Mouse (Mus musculus): ENCODE results near the gene Gria2. TPM values are rescaled to one million over a fixed set of nuclear protein-coding genes. Genes with fewer than 3 reads are reported as not detected.

Gene Gria2
- total and polyA plus RNA-seq, 3 experiments, result 0.11 TPM; not detected in 2

DNA sequence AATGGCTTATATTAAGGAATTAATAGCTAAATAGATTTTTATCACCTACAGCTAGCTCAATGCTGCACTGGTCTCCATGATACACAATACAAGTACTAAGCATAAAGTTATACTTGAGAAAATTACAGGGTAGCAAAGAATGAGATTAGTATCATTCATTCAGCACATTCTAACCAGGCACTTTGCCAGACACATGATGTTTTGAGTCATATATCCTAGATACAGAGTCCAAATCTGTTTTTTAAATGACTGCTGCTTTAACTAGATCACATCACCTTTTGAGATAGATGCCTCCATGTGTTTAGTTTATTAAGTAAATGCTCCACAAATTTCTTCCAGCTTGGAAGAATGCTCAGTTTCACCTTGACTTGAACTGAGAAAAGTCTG, 21.5 kb downstream of the Gria2 start:
- ATAC-seq (ENCODE audit: extremely low read depth, insufficient number of reproducible peaks, low FRiP score, poor library complexity, severe bottlenecking), result no peak
- Histone ChIP-seq H3K36me3 (replicated peaks) (no peaks in the 10 kb centered on the region), H3K4me1 (ENCODE audit: insufficient read depth, low read depth, low read length) (no peaks in the 10 kb centered on the region), H3K4me3 (ENCODE audit: low read depth, low read length) (no peak overlapping the region), H3K9me3 (replicated peaks) (no peaks in the 10 kb centered on the region), H3K27me3 (ENCODE audit: insufficient read depth, low read length) (no peaks in the 10 kb centered on the region)
- TF ChIP-seq CTCF (IDR thresholded peaks at IDR 0.05; ENCODE audit: low read depth, low read length), result no peak
- TF ChIP-seq GATA2 (IDR thresholded peaks at IDR 0.05; ENCODE audit: borderline replicate concordance, low read depth, low read length), result no peak
- no peak for TF ChIP-seq POLR2AphosphoS5 (IDR thresholded peaks at IDR 0.05; ENCODE audit: insufficient replicate concordance, low read depth, low read length)
- TF ChIP-seq TAL1 (conservative IDR thresholded peaks at IDR 0.05; ENCODE audit: low read depth, low read length), result no peak
- no peak for TF ChIP-seq GATA1 (IDR thresholded peaks at IDR 0.05; ENCODE audit: borderline replicate concordance, low read length)
- no peak for DNase-seq (ENCODE audit: low spot score)

DNA sequence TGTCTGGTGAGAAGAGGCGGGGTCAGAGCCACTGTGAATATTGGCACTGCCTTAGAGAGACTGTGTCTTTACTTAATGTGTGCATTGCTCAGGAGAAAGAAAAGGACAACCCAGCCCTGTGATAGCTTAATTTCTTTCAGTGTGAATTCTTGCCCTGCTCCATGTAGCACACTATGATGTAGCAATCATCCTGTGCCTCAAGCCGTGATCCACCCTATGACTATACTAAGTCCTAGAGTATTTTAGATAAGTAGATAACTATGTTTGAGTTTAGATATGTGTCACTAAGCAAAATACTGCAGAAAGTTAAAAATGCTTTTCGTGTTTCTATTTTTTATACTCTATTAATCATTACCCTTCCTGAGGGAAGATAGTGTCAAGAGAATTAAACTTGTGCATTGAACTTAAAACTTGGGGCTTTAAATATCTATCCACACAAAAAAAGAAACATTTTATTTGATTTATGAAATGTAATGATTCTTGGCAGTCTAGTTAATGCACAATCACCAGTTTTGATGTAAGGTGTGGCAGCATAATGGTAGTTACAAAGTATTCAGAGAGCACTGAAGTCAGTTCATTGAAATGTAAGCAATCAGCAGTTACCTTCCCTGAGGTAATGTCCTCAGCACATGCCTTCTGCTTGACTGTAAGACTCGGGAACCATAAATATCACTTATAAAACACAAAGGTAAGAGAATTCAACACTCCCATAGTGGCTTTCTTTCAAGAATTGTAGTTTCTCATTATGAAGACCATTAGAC, 22.1 kb downstream of the Gria2 start:
- no peak for TF ChIP-seq GATA1 (IDR thresholded peaks at IDR 0.05; ENCODE audit: borderline replicate concordance, low read length)
- no peak for TF ChIP-seq POLR2AphosphoS5 (IDR thresholded peaks at IDR 0.05; ENCODE audit: insufficient replicate concordance, low read depth, low read length)
- no peak for TF ChIP-seq TAL1 (conservative IDR thresholded peaks at IDR 0.05; ENCODE audit: low read depth, low read length)
- no peak for TF ChIP-seq GATA2 (IDR thresholded peaks at IDR 0.05; ENCODE audit: borderline replicate concordance, low read depth, low read length)
- TF ChIP-seq CTCF (IDR thresholded peaks at IDR 0.05; ENCODE audit: low read depth, low read length), result no peak
- Histone ChIP-seq H3K4me3 (ENCODE audit: low read depth, low read length) (no peak overlapping the region), H3K36me3 (replicated peaks) (no peaks in the 10 kb centered on the region), H3K4me1 (ENCODE audit: insufficient read depth, low read depth, low read length) (no peaks in the 10 kb centered on the region), H3K27me3 (ENCODE audit: insufficient read depth, low read length) (no peaks in the 10 kb centered on the region), H3K9me3 (replicated peaks) (no peaks in the 10 kb centered on the region)
- ATAC-seq (ENCODE audit: extremely low read depth, insufficient number of reproducible peaks, low FRiP score, poor library complexity, severe bottlenecking), result no peak
- DNase-seq (ENCODE audit: low spot score), result no peak

DNA sequence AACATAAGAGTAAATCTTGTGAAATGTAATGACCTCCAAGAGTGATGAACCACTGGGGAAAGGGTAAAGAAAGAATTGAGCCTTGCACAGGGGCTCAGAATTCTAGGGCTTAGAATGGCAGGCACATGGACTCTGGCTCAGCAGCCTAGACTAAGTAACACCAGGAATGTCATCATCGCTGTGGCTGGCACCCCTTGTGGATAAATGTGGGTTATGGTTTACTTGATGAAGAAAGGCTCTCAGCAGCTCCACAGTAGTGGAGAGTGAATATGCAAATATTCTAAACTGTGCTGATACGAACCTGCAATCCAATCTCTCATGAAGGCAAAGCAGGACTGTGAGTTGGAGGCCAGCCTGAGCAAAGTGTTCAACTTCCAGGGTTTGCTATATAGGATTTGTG, 26.0 kb downstream of the Gria2 start:
- Histone ChIP-seq H3K36me3 (replicated peaks) (no peaks in the 10 kb centered on the region), H3K4me1 (ENCODE audit: insufficient read depth, low read depth, low read length) (no peaks in the 10 kb centered on the region), H3K4me3 (ENCODE audit: low read depth, low read length) (no peak overlapping the region), H3K9me3 (replicated peaks) (no peaks in the 10 kb centered on the region), H3K27me3 (ENCODE audit: insufficient read depth, low read length) (no peaks in the 10 kb centered on the region)
- no peak for TF ChIP-seq POLR2AphosphoS5 (IDR thresholded peaks at IDR 0.05; ENCODE audit: insufficient replicate concordance, low read depth, low read length)
- TF ChIP-seq TAL1 (conservative IDR thresholded peaks at IDR 0.05; ENCODE audit: low read depth, low read length), result no peak
- TF ChIP-seq GATA1 (IDR thresholded peaks at IDR 0.05; ENCODE audit: borderline replicate concordance, low read length), result no peak
- no peak for TF ChIP-seq CTCF (IDR thresholded peaks at IDR 0.05; ENCODE audit: low read depth, low read length)
- no peak for TF ChIP-seq GATA2 (IDR thresholded peaks at IDR 0.05; ENCODE audit: borderline replicate concordance, low read depth, low read length)
- ATAC-seq (ENCODE audit: extremely low read depth, insufficient number of reproducible peaks, low FRiP score, poor library complexity, severe bottlenecking) (no peak), DNase-seq (ENCODE audit: low spot score) (no peak)

DNA sequence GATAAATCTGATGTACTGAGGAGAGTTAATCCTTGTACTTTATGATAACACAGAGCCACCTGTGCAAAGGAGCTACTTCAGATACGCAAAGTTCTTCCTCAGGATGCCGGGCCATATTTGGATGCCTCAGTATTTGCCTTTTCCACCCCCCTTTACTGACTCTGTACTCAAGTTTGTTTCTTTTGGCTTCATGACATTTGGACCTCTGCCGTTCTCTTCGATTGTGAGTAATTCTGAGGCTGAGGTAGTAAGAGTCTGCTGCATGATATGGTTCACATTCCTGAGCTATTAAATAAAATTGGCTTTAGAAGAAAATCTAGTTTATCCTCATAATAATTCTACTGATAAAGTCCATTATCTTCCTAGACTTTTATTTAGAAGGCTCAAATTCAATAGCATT, 26.7 kb downstream of the Gria2 start:
- H3K4me3 ChIP-seq (ENCODE audit: low read depth, low read length), result no peak overlapping the region
- no peak for DNase-seq (ENCODE audit: low spot score)
- TF ChIP-seq TAL1 (conservative IDR thresholded peaks at IDR 0.05; ENCODE audit: low read depth, low read length) (no peak), POLR2AphosphoS5 (IDR thresholded peaks at IDR 0.05; ENCODE audit: insufficient replicate concordance, low read depth, low read length) (no peak), CTCF (IDR thresholded peaks at IDR 0.05; ENCODE audit: low read depth, low read length) (no peak), GATA2 (IDR thresholded peaks at IDR 0.05; ENCODE audit: borderline replicate concordance, low read depth, low read length) (no peak)
- H3K9me3 ChIP-seq (replicated peaks), result no peaks in the 10 kb centered on the region
- H3K36me3 ChIP-seq (replicated peaks), result no peaks in the 10 kb centered on the region
- ATAC-seq (ENCODE audit: extremely low read depth, insufficient number of reproducible peaks, low FRiP score, poor library complexity, severe bottlenecking), result no peak
- H3K4me1 ChIP-seq (ENCODE audit: insufficient read depth, low read depth, low read length), result no peaks in the 10 kb centered on the region
- no peaks in the 10 kb centered on the region for H3K27me3 ChIP-seq (ENCODE audit: insufficient read depth, low read length)

DNA sequence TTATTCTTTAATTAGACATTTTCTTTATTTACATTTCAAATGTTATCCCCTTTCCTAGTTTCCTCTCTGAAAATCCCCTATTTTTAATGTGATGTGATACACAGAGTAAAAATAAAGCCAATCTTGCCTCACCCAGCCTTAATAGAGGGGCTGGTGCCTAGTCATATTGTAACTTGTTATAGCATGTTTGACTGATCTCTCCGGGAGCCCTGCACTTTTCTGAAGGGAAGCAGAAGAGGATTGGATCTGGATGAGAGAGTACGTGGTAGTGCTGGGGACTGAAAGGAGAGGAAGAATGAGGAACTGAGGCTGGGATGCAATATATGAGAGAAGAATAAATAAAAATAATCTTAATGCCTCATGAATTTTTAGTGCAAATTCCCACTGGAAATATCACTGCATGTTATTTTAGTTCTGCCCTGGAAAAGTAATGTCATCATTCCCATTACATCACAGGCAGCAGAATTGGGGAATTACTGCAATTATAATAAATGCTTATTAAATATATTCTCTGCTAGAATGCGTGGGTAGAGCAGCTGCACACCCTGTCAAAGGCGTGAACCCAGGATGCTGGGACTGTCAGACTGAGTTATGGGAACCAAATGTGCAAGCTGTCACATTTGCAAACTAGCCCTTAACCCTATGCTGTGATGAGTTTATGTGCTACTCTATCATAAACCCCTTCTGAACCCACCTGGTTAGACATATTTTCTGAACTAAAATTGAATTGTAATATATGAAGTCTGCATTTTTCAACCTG, 28.4 kb downstream of the Gria2 start:
- TF ChIP-seq TAL1 (conservative IDR thresholded peaks at IDR 0.05; ENCODE audit: low read depth, low read length) (no peak), POLR2AphosphoS5 (IDR thresholded peaks at IDR 0.05; ENCODE audit: insufficient replicate concordance, low read depth, low read length) (no peak), CTCF (IDR thresholded peaks at IDR 0.05; ENCODE audit: low read depth, low read length) (no peak), GATA2 (IDR thresholded peaks at IDR 0.05; ENCODE audit: borderline replicate concordance, low read depth, low read length) (no peak), GATA1 (IDR thresholded peaks at IDR 0.05; ENCODE audit: borderline replicate concordance, low read length) (no peak)
- no peaks in the 10 kb centered on the region for H3K4me1 ChIP-seq (ENCODE audit: insufficient read depth, low read depth, low read length)
- DNase-seq (ENCODE audit: low spot score), result no peak
- no peaks in the 10 kb centered on the region for H3K9me3 ChIP-seq (replicated peaks)
- no peak for ATAC-seq (ENCODE audit: extremely low read depth, insufficient number of reproducible peaks, low FRiP score, poor library complexity, severe bottlenecking)
- H3K4me3 ChIP-seq (ENCODE audit: low read depth, low read length), result no peak overlapping the region
- no peaks in the 10 kb centered on the region for H3K27me3 ChIP-seq (ENCODE audit: insufficient read depth, low read length)
- H3K36me3 ChIP-seq (replicated peaks), result no peaks in the 10 kb centered on the region

DNA sequence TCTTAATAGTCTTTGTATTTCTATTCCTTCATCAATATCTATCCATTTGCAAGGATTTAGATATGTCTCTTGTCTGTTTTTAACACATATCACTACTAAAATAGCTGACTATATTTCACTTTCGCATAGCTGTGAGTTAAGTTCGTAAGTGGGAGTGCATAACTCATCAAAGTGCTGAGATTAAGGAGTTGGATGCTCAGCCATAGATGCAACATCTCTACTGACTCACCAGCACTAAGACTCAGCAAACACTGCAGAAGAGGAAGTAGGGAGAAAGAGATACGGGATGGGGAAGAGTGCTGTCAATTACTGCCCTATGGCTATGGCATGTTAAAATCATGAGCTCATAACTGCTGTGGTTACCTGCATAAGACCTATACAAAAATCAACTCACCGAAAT, 29.4 kb downstream of the Gria2 start:
- H3K4me1 ChIP-seq (ENCODE audit: insufficient read depth, low read depth, low read length), result no peaks in the 10 kb centered on the region
- H3K4me3 ChIP-seq (ENCODE audit: low read depth, low read length), result no peak overlapping the region
- DNase-seq (ENCODE audit: low spot score), result no peak
- no peaks in the 10 kb centered on the region for H3K36me3 ChIP-seq (replicated peaks)
- H3K9me3 ChIP-seq (replicated peaks), result no peaks in the 10 kb centered on the region
- H3K27me3 ChIP-seq (ENCODE audit: insufficient read depth, low read length), result no peaks in the 10 kb centered on the region
- TF ChIP-seq POLR2AphosphoS5 (IDR thresholded peaks at IDR 0.05; ENCODE audit: insufficient replicate concordance, low read depth, low read length) (no peak), CTCF (IDR thresholded peaks at IDR 0.05; ENCODE audit: low read depth, low read length) (no peak), GATA1 (IDR thresholded peaks at IDR 0.05; ENCODE audit: borderline replicate concordance, low read length) (no peak), TAL1 (conservative IDR thresholded peaks at IDR 0.05; ENCODE audit: low read depth, low read length) (no peak), GATA2 (IDR thresholded peaks at IDR 0.05; ENCODE audit: borderline replicate concordance, low read depth, low read length) (no peak)
- no peak for ATAC-seq (ENCODE audit: extremely low read depth, insufficient number of reproducible peaks, low FRiP score, poor library complexity, severe bottlenecking)

Data from G1E (cell line).